Mouse (Mus musculus): ENCODE data around the gene Dmac1. TPM values are rescaled to one million over a fixed set of nuclear protein-coding genes. Genes with fewer than 3 reads are reported as not detected.
A peak's percentile ranks its signal among the peaks of the same experiment; 100 is the strongest.

The Dmac1 gene
- 21.0 and 28.3 TPM in 2 replicates for total RNA-seq (2014; rRNA removed)
- 37.7 and 41.5 TPM in 2 replicates for polyA plus RNA-seq (2012; rRNA removed)

- DNase-seq (ENCODE audit: extremely low read depth, low read depth, low spot score), result peak; percentile 91
Observed at GRCm38 (mm10) chr4:75278197-75279175, at the start of gene Dmac1. Gene Dmac1 (minus strand): TSS chr4:75278305.

GRCm38 (mm10) chr4:75315431-75315830 is 37.3 kb upstream of the Dmac1 start:
- DNase-seq (ENCODE audit: extremely low read depth, low read depth, low spot score), result peak; percentile 13
- H3K79me2 ChIP-seq (ENCODE audit: control insufficient read depth, insufficient read depth, low read length), result no peaks in the 10 kb centered on the region
- no peak overlapping the region for H3K9ac ChIP-seq (ENCODE audit: low read depth, low read length)
- no peak overlapping the region for H3K27ac ChIP-seq (replicated peaks; ENCODE audit: insufficient read depth, low read depth, low read length)
- 65% methylated on average over 1 of the region's 1 CpGs for WGBS
- H3K4me1 ChIP-seq (ENCODE audit: control insufficient read depth, insufficient read depth, low read length), result no peaks in the 10 kb centered on the region
- no peaks in the 10 kb centered on the region for H3K36me3 ChIP-seq (ENCODE audit: control insufficient read depth, insufficient read depth, low read length)
- H3K4me3 ChIP-seq (ENCODE audit: insufficient read depth, low read depth, low read length), result no peak overlapping the region
- no peaks in the 10 kb centered on the region for H3K27me3 ChIP-seq (ENCODE audit: control insufficient read depth, insufficient read depth, low read length)
- TF ChIP-seq POLR2A (IDR thresholded peaks at IDR 0.05; ENCODE audit: extremely low read depth, insufficient read depth, low read length) (no peak), CTCF (IDR thresholded peaks at IDR 0.05; ENCODE audit: low read depth, low read length) (no peak)

More at GRCm38 (mm10) chr4:75278197-75279175, at the start of gene Dmac1:
- Histone ChIP-seq H3K27ac (replicated peaks; ENCODE audit: insufficient read depth, low read depth, low read length) (peak within 1 kb of the TSS; percentile 43; the same call in 1 of the 2 replicates), H3K4me3 (ENCODE audit: insufficient read depth, low read depth, low read length) (peak within 1 kb of the TSS; percentile 99), H3K4me1 (ENCODE audit: control insufficient read depth, insufficient read depth, low read length) (peaks cover 4% of the 10 kb centered on the region; the same call in 1 of the 2 replicates), H3K36me3 (ENCODE audit: control insufficient read depth, insufficient read depth, low read length) (peaks cover 2% of the 10 kb centered on the region; the same call in 1 of the 2 replicates), H3K27me3 (ENCODE audit: control insufficient read depth, insufficient read depth, low read length) (no peaks in the 10 kb centered on the region), H3K79me2 (ENCODE audit: control insufficient read depth, insufficient read depth, low read length) (no peaks in the 10 kb centered on the region; the same call in 1 of the 2 replicates), H3K9ac (ENCODE audit: low read depth, low read length) (peak within 1 kb of the TSS; percentile 90)
- TF ChIP-seq POLR2A (IDR thresholded peaks at IDR 0.05; ENCODE audit: extremely low read depth, insufficient read depth, low read length), result peak; percentile 52; the same call in 1 of the 2 replicates
- TF ChIP-seq CTCF (IDR thresholded peaks at IDR 0.05; ENCODE audit: low read depth, low read length), result no peak
- WGBS, result 16% methylated on average over 23 of the region's 23 CpGs

GRCm38 (mm10) chr4:75315007-75315406 is 36.9 kb upstream of the Dmac1 start:
- H3K27me3 ChIP-seq (ENCODE audit: control insufficient read depth, insufficient read depth, low read length), result no peaks in the 10 kb centered on the region
- no peaks in the 10 kb centered on the region for H3K79me2 ChIP-seq (ENCODE audit: control insufficient read depth, insufficient read depth, low read length)
- TF ChIP-seq CTCF (IDR thresholded peaks at IDR 0.05; ENCODE audit: low read depth, low read length), result no peak
- TF ChIP-seq POLR2A (IDR thresholded peaks at IDR 0.05; ENCODE audit: extremely low read depth, insufficient read depth, low read length), result no peak
- H3K4me1 ChIP-seq (ENCODE audit: control insufficient read depth, insufficient read depth, low read length), result no peaks in the 10 kb centered on the region
- no peak overlapping the region for H3K4me3 ChIP-seq (ENCODE audit: insufficient read depth, low read depth, low read length)
- DNase-seq (ENCODE audit: extremely low read depth, low read depth, low spot score), result no peak
- H3K9ac ChIP-seq (ENCODE audit: low read depth, low read length), result no peak overlapping the region
- H3K36me3 ChIP-seq (ENCODE audit: control insufficient read depth, insufficient read depth, low read length), result no peaks in the 10 kb centered on the region
- no peak overlapping the region for H3K27ac ChIP-seq (replicated peaks; ENCODE audit: insufficient read depth, low read depth, low read length)
- WGBS, result 63% methylated on average over 1 of the region's 1 CpGs

GRCm38 (mm10) chr4:75311918-75312317 is 33.8 kb upstream of the Dmac1 start:
- TF ChIP-seq CTCF (IDR thresholded peaks at IDR 0.05; ENCODE audit: low read depth, low read length), result no peak
- no peak for TF ChIP-seq POLR2A (IDR thresholded peaks at IDR 0.05; ENCODE audit: extremely low read depth, insufficient read depth, low read length)
- DNase-seq (ENCODE audit: extremely low read depth, low read depth, low spot score), result no peak
- no peaks in the 10 kb centered on the region for H3K36me3 ChIP-seq (ENCODE audit: control insufficient read depth, insufficient read depth, low read length)
- no peaks in the 10 kb centered on the region for H3K4me1 ChIP-seq (ENCODE audit: control insufficient read depth, insufficient read depth, low read length)
- WGBS, result 88% methylated on average over 2 of the region's 2 CpGs
- H3K9ac ChIP-seq (ENCODE audit: low read depth, low read length), result no peak overlapping the region
- no peak overlapping the region for H3K27ac ChIP-seq (replicated peaks; ENCODE audit: insufficient read depth, low read depth, low read length)
- H3K4me3 ChIP-seq (ENCODE audit: insufficient read depth, low read depth, low read length), result no peak overlapping the region
- no peaks in the 10 kb centered on the region for H3K79me2 ChIP-seq (ENCODE audit: control insufficient read depth, insufficient read depth, low read length)
- no peaks in the 10 kb centered on the region for H3K27me3 ChIP-seq (ENCODE audit: control insufficient read depth, insufficient read depth, low read length)

GRCm38 (mm10) chr4:75311305-75311704 is 33.2 kb upstream of the Dmac1 start:
- H3K9ac ChIP-seq (ENCODE audit: low read depth, low read length), result no peak overlapping the region
- WGBS, result 82% methylated on average over 2 of the region's 2 CpGs
- H3K27ac ChIP-seq (replicated peaks; ENCODE audit: insufficient read depth, low read depth, low read length), result no peak overlapping the region
- TF ChIP-seq POLR2A (IDR thresholded peaks at IDR 0.05; ENCODE audit: extremely low read depth, insufficient read depth, low read length) (no peak), CTCF (IDR thresholded peaks at IDR 0.05; ENCODE audit: low read depth, low read length) (no peak)
- H3K4me3 ChIP-seq (ENCODE audit: insufficient read depth, low read depth, low read length), result no peak overlapping the region
- H3K79me2 ChIP-seq (ENCODE audit: control insufficient read depth, insufficient read depth, low read length), result no peaks in the 10 kb centered on the region
- no peaks in the 10 kb centered on the region for H3K4me1 ChIP-seq (ENCODE audit: control insufficient read depth, insufficient read depth, low read length)
- DNase-seq (ENCODE audit: extremely low read depth, low read depth, low spot score), result no peak
- no peaks in the 10 kb centered on the region for H3K27me3 ChIP-seq (ENCODE audit: control insufficient read depth, insufficient read depth, low read length)
- H3K36me3 ChIP-seq (ENCODE audit: control insufficient read depth, insufficient read depth, low read length), result no peaks in the 10 kb centered on the region

Measured in liver, adult 2 months (tissue).